Mouse (Mus musculus): ENCODE measurements around the gene R3hdml.

Gene R3hdml

GRCm38 (mm10) chr2:163540231-163541117 lies 48.4 kb downstream of the R3hdml start:
- DNase-seq: peak; percentile 58 to 73

- peak; percentile 42 to 48 for DNase-seq
Observed at GRCm38 (mm10) chr2:163541568-163542182, 49.6 kb downstream of the R3hdml start.

- no peak for DNase-seq
Observed at GRCm38 (mm10) chr2:163542674-163543073, 50.6 kb downstream of the R3hdml start.

- peak; percentile 60 to 75 for DNase-seq
Observed at GRCm38 (mm10) chr2:163546623-163547318, 54.7 kb downstream of the R3hdml start.

- no peak for DNase-seq
Observed at GRCm38 (mm10) chr2:163548822-163549221, 56.7 kb downstream of the R3hdml start.

GRCm38 (mm10) chr2:163549786-163550185 lies 57.7 kb downstream of the R3hdml start:
- DNase-seq: peak; percentile 63 to 75

All from kidney, postnatal 4 days (tissue).